Mouse (Mus musculus): ENCODE measurements around the gene Gm21988. TPM values are rescaled to one million over a fixed set of nuclear protein-coding genes. Genes with fewer than 3 reads are reported as not detected.
A peak's percentile ranks its signal among the peaks of the same experiment; 100 is the strongest.

The Gm21988 gene
- polyA plus RNA-seq, 1 experiment from 2014 or later = 10.4 TPM

- H3K9ac ChIP-seq (replicated peaks) = no peak overlapping the region
- H3K36me3 ChIP-seq = no peaks in the 10 kb centered on the region
- H3K27ac ChIP-seq = no peak overlapping the region
- ATAC-seq (ENCODE audit: insufficient number of reproducible peaks, insufficient read depth, low FRiP score, low TSS enrichment, low read depth) = no peak
- 93% methylated on average over 4 of the region's 4 CpGs for WGBS
- H3K4me3 ChIP-seq (replicated peaks) = no peak overlapping the region
- peaks cover 32% of the 10 kb centered on the region for H3K27me3 ChIP-seq
- peaks cover 12% of the 10 kb centered on the region; the same call in 1 of the 2 replicates for H3K4me1 ChIP-seq (replicated peaks)
- H3K4me2 ChIP-seq = no peak overlapping the region
- H3K9me3 ChIP-seq = no peaks in the 10 kb centered on the region
Observed at GRCm38 (mm10) chr11:70259035-70259434, 19.4 kb upstream of the Gm21988 start.

- H3K9me3 ChIP-seq = no peaks in the 10 kb centered on the region
- no peaks in the 10 kb centered on the region for H3K36me3 ChIP-seq
- peak within 1 kb of the TSS; percentile 40 for H3K9ac ChIP-seq (replicated peaks)
- H3K4me1 ChIP-seq (replicated peaks) = peaks cover 12% of the 10 kb centered on the region
- peak within 1 kb of the TSS; percentile 60 for H3K4me2 ChIP-seq
- no peak for ATAC-seq (ENCODE audit: insufficient number of reproducible peaks, insufficient read depth, low FRiP score, low TSS enrichment, low read depth)
- WGBS = under 1% methylated on average over 25 of the region's 25 CpGs
- peak within 1 kb of the TSS; percentile 35 for H3K4me3 ChIP-seq (replicated peaks)
- no peak within 1 kb of the TSS for H3K27ac ChIP-seq
- H3K27me3 ChIP-seq = peaks cover 72% of the 10 kb centered on the region
Observed at GRCm38 (mm10) chr11:70254931-70255531, 15.4 kb upstream of the Gm21988 start, which contains the start of gene Alox12. Alox12 (minus strand) TSS chr11:70255353.

GRCm38 (mm10) chr11:70254337-70254736 lies 14.7 kb upstream of the Gm21988 start:
- no peaks in the 10 kb centered on the region for H3K36me3 ChIP-seq
- H3K9me3 ChIP-seq = no peaks in the 10 kb centered on the region
- H3K4me3 ChIP-seq (replicated peaks) = peak overlapping the region; percentile 35
- H3K4me2 ChIP-seq = peak overlapping the region; percentile 60
- H3K9ac ChIP-seq (replicated peaks) = peak overlapping the region; percentile 40; the same call in 1 of the 2 replicates
- 6% methylated on average over 18 of the region's 18 CpGs for WGBS
- H3K27ac ChIP-seq = no peak overlapping the region
- H3K27me3 ChIP-seq = peaks cover 79% of the 10 kb centered on the region
- peaks cover 12% of the 10 kb centered on the region for H3K4me1 ChIP-seq (replicated peaks)
- no peak for ATAC-seq (ENCODE audit: insufficient number of reproducible peaks, insufficient read depth, low FRiP score, low TSS enrichment, low read depth)

- Histone ChIP-seq H3K36me3 (no peaks in the 10 kb centered on the region), H3K27me3 (peaks cover 82% of the 10 kb centered on the region), H3K4me3 (replicated peaks) (no peak overlapping the region), H3K9me3 (no peaks in the 10 kb centered on the region), H3K4me2 (no peak overlapping the region), H3K27ac (no peak overlapping the region), H3K9ac (replicated peaks) (no peak overlapping the region), H3K4me1 (replicated peaks) (peaks cover 12% of the 10 kb centered on the region)
- no peak for ATAC-seq (ENCODE audit: insufficient number of reproducible peaks, insufficient read depth, low FRiP score, low TSS enrichment, low read depth)
- WGBS = 84% methylated on average over 8 of the region's 8 CpGs
Observed at GRCm38 (mm10) chr11:70251853-70252252, 12.2 kb upstream of the Gm21988 start.

GRCm38 (mm10) chr11:70250150-70250549 lies 10.5 kb upstream of the Gm21988 start:
- H3K27ac ChIP-seq = no peak overlapping the region
- H3K9me3 ChIP-seq = no peaks in the 10 kb centered on the region
- H3K27me3 ChIP-seq = peaks cover 74% of the 10 kb centered on the region
- no peak for ATAC-seq (ENCODE audit: insufficient number of reproducible peaks, insufficient read depth, low FRiP score, low TSS enrichment, low read depth)
- H3K4me2 ChIP-seq = no peak overlapping the region
- WGBS = 74% methylated on average over 11 of the region's 11 CpGs
- H3K4me3 ChIP-seq (replicated peaks) = no peak overlapping the region
- H3K4me1 ChIP-seq (replicated peaks) = peaks cover 10% of the 10 kb centered on the region
- no peak overlapping the region for H3K9ac ChIP-seq (replicated peaks)
- H3K36me3 ChIP-seq = no peaks in the 10 kb centered on the region

GRCm38 (mm10) chr11:70247136-70247845 lies 7.7 kb upstream of the Gm21988 start:
- H3K9me3 ChIP-seq = no peaks in the 10 kb centered on the region
- no peaks in the 10 kb centered on the region for H3K36me3 ChIP-seq
- H3K9ac ChIP-seq (replicated peaks) = no peak overlapping the region
- H3K4me1 ChIP-seq (replicated peaks) = no peaks in the 10 kb centered on the region
- H3K4me2 ChIP-seq = no peak overlapping the region
- H3K27me3 ChIP-seq = peaks cover 52% of the 10 kb centered on the region
- no peak overlapping the region for H3K27ac ChIP-seq
- WGBS = 51% methylated on average over 9 of the region's 9 CpGs
- no peak for ATAC-seq (ENCODE audit: insufficient number of reproducible peaks, insufficient read depth, low FRiP score, low TSS enrichment, low read depth)
- no peak overlapping the region for H3K4me3 ChIP-seq (replicated peaks)

- Histone ChIP-seq H3K9ac (replicated peaks) (no peak overlapping the region), H3K36me3 (no peaks in the 10 kb centered on the region), H3K9me3 (no peaks in the 10 kb centered on the region), H3K27me3 (peaks cover 14% of the 10 kb centered on the region), H3K4me2 (no peak overlapping the region), H3K4me3 (replicated peaks) (no peak overlapping the region), H3K27ac (no peak overlapping the region), H3K4me1 (replicated peaks) (peaks cover 14% of the 10 kb centered on the region)
- no peak for ATAC-seq (ENCODE audit: insufficient number of reproducible peaks, insufficient read depth, low FRiP score, low TSS enrichment, low read depth)
- WGBS = 68% methylated on average over 11 of the region's 11 CpGs
Observed at GRCm38 (mm10) chr11:70242591-70242990, 3.0 kb upstream of the Gm21988 start.

- H3K4me2 ChIP-seq = peak overlapping the region; percentile 95
- no peaks in the 10 kb centered on the region for H3K27me3 ChIP-seq
- peak overlapping the region; percentile 88 for H3K4me3 ChIP-seq (replicated peaks)
- H3K36me3 ChIP-seq = peaks cover 17% of the 10 kb centered on the region
- H3K4me1 ChIP-seq (replicated peaks) = peaks cover 29% of the 10 kb centered on the region
- H3K27ac ChIP-seq = peak overlapping the region; percentile 92
- no peak for ATAC-seq (ENCODE audit: insufficient number of reproducible peaks, insufficient read depth, low FRiP score, low TSS enrichment, low read depth)
- H3K9me3 ChIP-seq = no peaks in the 10 kb centered on the region
- WGBS = 14% methylated on average over 23 of the region's 23 CpGs
- peak overlapping the region; percentile 85 for H3K9ac ChIP-seq (replicated peaks)
Observed at GRCm38 (mm10) chr11:70238591-70239440, 814 bp downstream of the Gm21988 start.

- under 1% methylated on average over 70 of the region's 70 CpGs for WGBS
- H3K9ac ChIP-seq (replicated peaks) = peak within 1 kb of the TSS; percentile 85
- H3K36me3 ChIP-seq = peaks cover 17% of the 10 kb centered on the region
- peak; percentile 90 for ATAC-seq (ENCODE audit: insufficient number of reproducible peaks, insufficient read depth, low FRiP score, low TSS enrichment, low read depth)
- H3K27me3 ChIP-seq = no peaks in the 10 kb centered on the region
- H3K4me1 ChIP-seq (replicated peaks) = peaks cover 40% of the 10 kb centered on the region
- peak within 1 kb of the TSS; percentile 95 for H3K4me2 ChIP-seq
- peak within 1 kb of the TSS; percentile 92 for H3K27ac ChIP-seq
- H3K4me3 ChIP-seq (replicated peaks) = peak within 1 kb of the TSS; percentile 88
- H3K9me3 ChIP-seq = no peaks in the 10 kb centered on the region
Observed at GRCm38 (mm10) chr11:70237457-70238167, 2.0 kb downstream of the Gm21988 start, which contains the start of gene 0610010K14Rik. 0610010K14Rik (minus strand) TSS chr11:70237914.

GRCm38 (mm10) chr11:70236717-70237116 lies 2.9 kb downstream of the Gm21988 start:
- peaks cover 46% of the 10 kb centered on the region for H3K4me1 ChIP-seq (replicated peaks)
- H3K27me3 ChIP-seq = no peaks in the 10 kb centered on the region
- H3K4me2 ChIP-seq = peak overlapping the region; percentile 95
- no peak for ATAC-seq (ENCODE audit: insufficient number of reproducible peaks, insufficient read depth, low FRiP score, low TSS enrichment, low read depth)
- peak overlapping the region; percentile 92; the same call in 1 of the 2 replicates for H3K27ac ChIP-seq
- H3K4me3 ChIP-seq (replicated peaks) = peak overlapping the region; percentile 88
- no peaks in the 10 kb centered on the region for H3K9me3 ChIP-seq
- peaks cover 17% of the 10 kb centered on the region for H3K36me3 ChIP-seq
- WGBS = 35% methylated on average over 7 of the region's 7 CpGs
- H3K9ac ChIP-seq (replicated peaks) = peak overlapping the region; percentile 84
